Mouse (Mus musculus): ENCODE measurements around the gene Olfr1451.
"Not testable (repeated sequence)": the region's sequence is repeated elsewhere in the genome, so short reads cannot be mapped to it uniquely, and the experiment has no call there.

- TF ChIP-seq CTCF (IDR thresholded peaks at IDR 0.05; ENCODE audit: insufficient read depth, low read length); POLR2A (IDR thresholded peaks at IDR 0.05; ENCODE audit: borderline replicate concordance, extremely low read depth, low read depth, low read length): not testable (repeated sequence)
These were observed 24.7 kb upstream of the Olfr1451 start for GRCm38 (mm10) chr19:12970082-12970481.

Data from lung, adult 2 months (tissue).